Mouse (Mus musculus) CH12.LX (cell line): Measurements from ENCODE around the gene Cryz.

Experiments
- EP300 ChIP-seq: IDR thresholded peaks from 2 replicates; pipeline ENCODE4 v1.6.1; 2011; ENCODE audit warnings: low read length, improper control_type of control experiment
- GABPA ChIP-seq: IDR thresholded peaks from 2 replicates; pipeline ENCODE4 v1.6.1; 2012; ENCODE audit warnings: low read depth, low read length, improper control_type of control experiment, inconsistent platforms; ENCODE audit not compliant: insufficient replicate concordance

DNA sequence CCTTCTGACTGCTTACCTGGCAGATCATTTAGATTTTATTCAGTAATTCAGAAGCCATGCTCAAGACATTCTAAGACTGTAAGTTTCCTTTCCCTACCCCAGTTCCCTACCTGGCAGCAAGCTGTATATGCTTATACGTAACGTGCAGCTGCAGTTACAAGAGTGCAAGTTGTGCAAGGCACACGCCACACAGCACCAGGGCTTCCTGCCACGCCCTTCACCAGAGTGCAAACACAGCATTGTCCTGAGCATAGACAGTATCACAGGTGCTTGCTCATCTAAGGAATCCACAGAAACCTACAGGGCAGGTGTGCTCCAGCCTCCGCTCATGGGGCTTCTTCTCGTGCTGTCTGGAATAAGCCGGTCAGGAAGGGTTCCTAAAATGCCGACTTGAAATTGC is 18.6 kb upstream of the Cryz start:
- TF ChIP-seq GABPA (no peak), EP300 (no peak)
